Mouse (Mus musculus) megakaryocyte, embryonic 14.5 days (primary cell): Measurements from ENCODE around the gene Syt1. TPM values are rescaled to one million over a fixed set of nuclear protein-coding genes. Genes with fewer than 3 reads are reported as not detected.

Experiments used
- H3K27me3 ChIP-seq: replicated peaks from 2 replicates; pipeline ENCODE3; 2012; ENCODE audit warnings: inconsistent platforms
- H3K36me3 ChIP-seq: replicated peaks from 2 replicates; pipeline ENCODE3; 2012; ENCODE audit warnings: low read length, inconsistent platforms, mixed read lengths
- H3K4me1 ChIP-seq: 2 replicates; pipeline ENCODE4 v1.6.1; 2012; ENCODE audit warnings: inconsistent platforms
- H3K4me3 ChIP-seq: replicated peaks from 2 replicates; pipeline ENCODE3; 2012; ENCODE audit warnings: moderate library complexity, mild to moderate bottlenecking, inconsistent platforms
- H3K9me3 ChIP-seq: 2 replicates; pipeline ENCODE4 v1.6.1; 2012; ENCODE audit warnings: inconsistent platforms
- FLI1 ChIP-seq: IDR thresholded peaks from 2 replicates; pipeline ENCODE4 v1.6.1; 2012; ENCODE audit warnings: low read length, inconsistent platforms, mixed read lengths
- GATA1 ChIP-seq: IDR thresholded peaks from 3 replicates; pipeline ENCODE4 v1.6.1; 2012; ENCODE audit warnings: mixed read lengths, low read length, inconsistent platforms, borderline replicate concordance
- polyA plus RNA-seq: library from polyadenylated mRNA; stranded (reverse); fragments of >175 nt; gene quantifications from 2 replicates; pipeline ENCODE4 v1.2.3, GENCODE M21; 2012; ENCODE audit warnings: low replicate concordance; ENCODE audit not compliant: insufficient read depth

Gene Syt1
- polyA plus RNA-seq, 1 experiment = not detected

- H3K36me3 ChIP-seq = no peaks in the 10 kb centered on the region
- H3K4me1 ChIP-seq = no peaks in the 10 kb centered on the region
- no peaks in the 10 kb centered on the region for H3K27me3 ChIP-seq
- H3K4me3 ChIP-seq = no peak overlapping the region
- H3K9me3 ChIP-seq = peaks cover 8% of the 10 kb centered on the region
- TF ChIP-seq FLI1 (no peak), GATA1 (no peak)
Observed at GRCm38 (mm10) chr10:108572764-108573163, 438.0 kb downstream of the Syt1 start.

DNA sequence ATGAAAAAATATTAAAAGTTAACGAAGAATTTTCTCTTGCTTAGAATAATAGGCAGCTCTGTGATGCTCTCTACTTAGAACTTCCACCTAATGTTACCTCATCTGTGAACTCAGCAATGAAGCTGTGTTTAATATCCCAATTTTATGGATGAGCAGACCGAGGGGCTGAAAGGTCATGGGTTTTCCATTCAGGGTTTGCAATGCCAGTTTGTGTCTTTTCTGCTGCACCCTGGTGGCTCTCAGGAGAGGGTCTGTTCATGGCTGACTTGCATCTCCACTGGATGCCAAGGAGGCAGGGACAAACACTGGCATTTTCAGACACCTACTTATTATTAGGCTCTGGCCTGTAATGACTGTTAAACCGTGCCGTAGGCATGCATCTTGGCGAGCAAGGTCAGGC is 439.7 kb downstream of the Syt1 start:
- Histone ChIP-seq H3K27me3 (no peaks in the 10 kb centered on the region), H3K9me3 (peaks cover 14% of the 10 kb centered on the region), H3K4me1 (no peaks in the 10 kb centered on the region), H3K4me3 (no peak overlapping the region), H3K36me3 (no peaks in the 10 kb centered on the region)
- no peak for TF ChIP-seq FLI1
- no peak for TF ChIP-seq GATA1

DNA sequence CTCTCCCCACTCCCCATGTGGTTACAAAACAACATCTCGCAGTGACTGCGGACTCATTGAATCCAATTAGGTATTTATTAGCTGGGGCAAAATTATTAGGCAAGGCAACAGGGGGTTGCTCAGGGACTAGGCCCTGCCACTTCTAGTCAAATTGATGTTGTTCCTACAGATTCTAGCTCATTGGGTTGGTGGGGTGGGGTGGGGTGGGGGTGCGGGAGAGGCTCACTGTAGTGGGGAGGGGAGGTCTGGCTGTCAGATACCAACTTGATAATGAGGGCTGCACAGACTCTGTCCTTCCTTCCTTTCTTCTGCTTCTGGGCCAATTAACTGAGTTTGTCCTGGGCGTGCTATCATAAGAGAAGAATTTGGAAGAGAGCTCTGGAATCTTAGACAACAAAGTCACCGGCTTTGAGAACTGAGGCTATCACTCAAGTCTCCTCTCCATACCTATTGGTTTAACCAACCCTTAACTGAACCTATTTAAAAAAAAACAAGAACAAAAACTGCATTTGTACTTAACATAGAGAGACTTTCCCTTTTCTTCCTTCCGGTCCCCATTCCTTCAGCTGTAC is 441.1 kb downstream of the Syt1 start:
- Histone ChIP-seq H3K36me3 (no peaks in the 10 kb centered on the region), H3K4me1 (no peaks in the 10 kb centered on the region), H3K9me3 (peaks cover 14% of the 10 kb centered on the region), H3K4me3 (no peak overlapping the region), H3K27me3 (no peaks in the 10 kb centered on the region)
- TF ChIP-seq FLI1 (no peak), GATA1 (no peak)

- H3K36me3 ChIP-seq = no peaks in the 10 kb centered on the region
Observed at GRCm38 (mm10) chr10:108568925-108569324, 441.9 kb downstream of the Syt1 start.

GRCm38 (mm10) chr10:108568136-108568535 is 442.6 kb downstream of the Syt1 start:
- Histone ChIP-seq H3K27me3 (no peaks in the 10 kb centered on the region), H3K9me3 (peaks cover 20% of the 10 kb centered on the region), H3K36me3 (no peaks in the 10 kb centered on the region), H3K4me1 (no peaks in the 10 kb centered on the region), H3K4me3 (no peak overlapping the region)
- TF ChIP-seq FLI1 = no peak
- no peak for TF ChIP-seq GATA1

More at GRCm38 (mm10) chr10:108568925-108569324, 441.9 kb downstream of the Syt1 start:
- TF ChIP-seq GATA1 (no peak), FLI1 (no peak)
- Histone ChIP-seq H3K9me3 (peaks cover 20% of the 10 kb centered on the region), H3K4me1 (no peaks in the 10 kb centered on the region), H3K27me3 (no peaks in the 10 kb centered on the region), H3K4me3 (no peak overlapping the region)

DNA sequence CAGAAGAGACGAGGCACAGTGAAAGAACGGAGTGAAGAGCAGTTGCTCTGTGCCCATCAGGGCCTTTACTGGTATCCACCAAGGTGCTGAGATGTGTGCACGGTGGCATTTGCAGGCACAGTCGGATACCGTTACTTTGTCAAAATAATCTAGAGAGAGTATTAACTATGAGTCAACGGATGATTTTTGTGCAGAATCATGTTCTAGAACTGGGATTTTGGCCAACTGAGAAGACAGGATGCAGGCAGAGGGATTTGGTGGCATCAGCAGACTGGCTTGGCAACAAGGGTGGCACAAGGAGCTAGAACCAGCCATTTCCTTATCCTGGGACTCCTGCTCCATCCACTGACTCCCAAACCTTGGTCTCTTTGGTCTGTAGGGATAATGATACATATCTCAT is 443.3 kb downstream of the Syt1 start:
- Histone ChIP-seq H3K36me3 (no peaks in the 10 kb centered on the region), H3K9me3 (peaks cover 27% of the 10 kb centered on the region), H3K27me3 (no peaks in the 10 kb centered on the region), H3K4me3 (no peak overlapping the region), H3K4me1 (no peaks in the 10 kb centered on the region)
- no peak for TF ChIP-seq FLI1
- TF ChIP-seq GATA1 = no peak

DNA sequence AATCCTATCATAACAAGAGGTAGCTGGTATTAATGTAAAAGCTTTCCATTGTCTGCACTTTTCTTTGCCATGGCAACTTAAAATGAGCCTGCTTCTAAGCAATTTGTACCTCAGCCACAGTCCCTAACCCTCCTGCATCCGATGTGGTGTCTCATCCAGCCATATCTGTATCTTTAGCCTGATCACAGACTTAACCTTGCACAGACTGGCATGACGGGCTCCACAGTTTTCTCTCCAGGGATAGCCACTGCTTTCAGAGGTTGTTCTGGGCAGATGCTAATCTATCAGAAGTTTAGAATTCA is 451.2 kb downstream of the Syt1 start:
- no peaks in the 10 kb centered on the region for H3K4me1 ChIP-seq
- H3K4me3 ChIP-seq = no peak overlapping the region
- peaks cover 22% of the 10 kb centered on the region for H3K9me3 ChIP-seq
- H3K27me3 ChIP-seq = no peaks in the 10 kb centered on the region
- H3K36me3 ChIP-seq = no peaks in the 10 kb centered on the region
- no peak for TF ChIP-seq FLI1
- no peak for TF ChIP-seq GATA1

- H3K36me3 ChIP-seq = no peaks in the 10 kb centered on the region
- no peak overlapping the region for H3K4me3 ChIP-seq
- peaks cover 17% of the 10 kb centered on the region for H3K9me3 ChIP-seq
- H3K4me1 ChIP-seq = no peaks in the 10 kb centered on the region
- no peaks in the 10 kb centered on the region for H3K27me3 ChIP-seq
- TF ChIP-seq FLI1 = no peak
- no peak for TF ChIP-seq GATA1
Observed at GRCm38 (mm10) chr10:108558812-108559606, 451.8 kb downstream of the Syt1 start.

DNA sequence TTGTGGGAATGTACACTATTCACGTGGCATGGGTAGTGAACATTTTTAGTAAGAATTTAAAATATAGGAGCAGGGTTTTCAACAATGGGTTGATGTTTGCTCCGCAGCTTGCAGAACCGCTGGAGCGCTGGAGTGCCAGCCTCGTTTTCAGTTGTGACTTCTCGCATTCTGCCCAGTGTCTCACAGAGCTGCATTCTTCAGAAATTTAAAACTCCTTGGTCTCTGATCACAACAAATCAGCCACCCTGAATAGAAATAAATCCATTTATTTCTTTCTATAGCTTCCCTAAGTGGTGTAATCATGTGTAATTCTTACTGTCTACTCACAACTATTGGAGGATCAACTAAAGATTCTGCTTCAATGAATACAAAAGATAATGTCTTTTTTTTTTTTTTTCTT is 458.2 kb downstream of the Syt1 start:
- peaks cover 10% of the 10 kb centered on the region; the same call in 1 of the 2 replicates for H3K9me3 ChIP-seq
- TF ChIP-seq GATA1 (no peak), FLI1 (no peak)
- no peaks in the 10 kb centered on the region for H3K36me3 ChIP-seq
- H3K4me3 ChIP-seq = no peak overlapping the region
- no peaks in the 10 kb centered on the region for H3K4me1 ChIP-seq
- H3K27me3 ChIP-seq = no peaks in the 10 kb centered on the region

DNA sequence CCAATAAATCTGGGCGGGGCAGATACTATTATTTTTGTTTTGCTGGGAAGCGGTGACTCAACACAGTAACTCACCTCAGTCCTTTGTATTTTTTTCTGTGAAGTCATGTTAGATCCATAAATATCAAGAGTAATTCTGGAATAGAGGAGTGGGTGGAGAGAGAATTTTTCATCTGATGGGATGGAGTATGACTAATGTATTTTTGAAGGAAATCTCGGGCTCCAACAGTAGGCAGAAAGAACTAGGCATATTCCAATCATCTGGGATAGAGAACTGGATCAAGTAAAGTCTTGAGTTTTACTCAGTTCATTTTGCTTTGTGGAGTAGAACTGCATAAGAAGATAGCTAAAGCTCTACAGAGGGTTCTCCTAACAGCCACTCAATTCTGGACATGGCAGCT is 465.1 kb downstream of the Syt1 start:
- Histone ChIP-seq H3K36me3 (no peaks in the 10 kb centered on the region), H3K4me3 (no peak overlapping the region)
- TF ChIP-seq GATA1 = no peak
- no peak for TF ChIP-seq FLI1

GRCm38 (mm10) chr10:108541555-108541954 is 469.2 kb downstream of the Syt1 start:
- peak overlapping the region; percentile 20 for H3K4me3 ChIP-seq
- H3K9me3 ChIP-seq = peaks cover 35% of the 10 kb centered on the region
- no peaks in the 10 kb centered on the region for H3K27me3 ChIP-seq
- no peaks in the 10 kb centered on the region for H3K4me1 ChIP-seq
- TF ChIP-seq GATA1 = no peak
- TF ChIP-seq FLI1 = no peak
- no peaks in the 10 kb centered on the region for H3K36me3 ChIP-seq

More for the DNA sequence above, 465.1 kb downstream of the Syt1 start:
- Histone ChIP-seq H3K27me3 (no peaks in the 10 kb centered on the region), H3K9me3 (peaks cover 15% of the 10 kb centered on the region), H3K4me1 (no peaks in the 10 kb centered on the region)
